Mouse (Mus musculus) hindlimb bud, embryonic 11.5 days (tissue): ENCODE results near the gene Rec8.

Experiments used
- DNase-seq: peaks from one replicate; pipeline ENCODE4 v3.0.0-alpha.2; 2012; ENCODE audit warnings: low read depth, low spot score; ENCODE audit errors: extremely low spot score

The Rec8 gene

DNA sequence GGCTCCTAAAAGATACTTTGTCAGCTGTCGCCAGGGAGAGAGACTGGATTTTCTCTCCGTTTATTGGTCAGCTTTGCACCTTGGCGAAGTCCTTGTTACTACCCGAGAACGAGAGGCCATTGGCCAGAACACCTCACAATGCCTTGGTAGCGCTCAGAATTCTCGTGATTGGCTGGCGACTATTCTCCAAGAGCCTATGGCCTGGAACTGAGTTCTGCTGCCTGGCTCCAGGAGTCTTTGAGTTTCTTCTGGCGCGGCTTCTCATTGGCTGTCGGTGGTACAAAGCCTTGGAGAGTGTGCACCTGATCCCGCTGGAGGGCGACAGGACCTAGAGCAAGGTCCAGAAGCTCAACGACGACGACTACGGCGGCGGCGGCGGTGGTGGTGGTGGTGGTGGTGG is at the start of gene Rec8:
Gene Rec8, plus strand, starts transcription at position 216 of the 400 bp plus-strand sequence.
- DNase-seq, result no peak

DNA sequence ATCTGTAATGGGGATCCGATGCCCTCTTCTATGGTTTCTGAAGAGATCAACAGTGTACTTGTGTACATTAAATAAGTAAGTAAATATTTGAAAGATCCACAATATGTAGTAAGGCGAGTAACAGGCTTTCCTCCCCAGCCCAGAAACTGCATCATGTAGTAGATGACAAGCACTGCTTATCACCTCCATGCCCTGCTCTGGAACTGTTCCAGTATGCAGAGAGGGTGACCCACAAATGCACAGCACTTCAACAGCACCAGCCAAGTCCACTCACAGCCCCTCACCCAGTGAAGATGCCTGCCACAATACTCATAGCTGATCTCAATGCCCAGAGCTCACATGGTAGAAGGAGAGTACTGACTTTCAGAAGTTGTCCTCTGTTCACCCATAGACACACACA is 47.2 kb upstream of the Rec8 start:
- no peak for DNase-seq

DNA sequence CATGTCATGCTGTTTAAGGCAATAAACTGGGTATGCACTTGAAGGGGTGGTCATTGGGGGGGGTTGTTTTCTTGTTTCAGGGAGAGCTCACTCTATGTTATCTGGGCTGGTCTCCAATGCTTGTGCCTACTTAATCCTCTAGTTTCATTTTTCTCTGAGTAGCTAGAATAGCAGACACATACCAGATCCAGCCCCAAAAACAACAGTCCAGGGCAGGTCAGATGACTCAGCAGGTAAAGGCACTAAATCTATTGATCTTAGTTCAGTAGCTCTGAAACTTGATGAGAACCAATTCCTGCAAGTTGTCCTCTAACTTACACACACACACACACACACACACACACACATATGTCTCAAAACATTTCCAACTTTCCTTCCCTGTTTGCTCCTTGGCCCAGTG is 46.1 kb upstream of the Rec8 start:
- no peak for DNase-seq

DNA sequence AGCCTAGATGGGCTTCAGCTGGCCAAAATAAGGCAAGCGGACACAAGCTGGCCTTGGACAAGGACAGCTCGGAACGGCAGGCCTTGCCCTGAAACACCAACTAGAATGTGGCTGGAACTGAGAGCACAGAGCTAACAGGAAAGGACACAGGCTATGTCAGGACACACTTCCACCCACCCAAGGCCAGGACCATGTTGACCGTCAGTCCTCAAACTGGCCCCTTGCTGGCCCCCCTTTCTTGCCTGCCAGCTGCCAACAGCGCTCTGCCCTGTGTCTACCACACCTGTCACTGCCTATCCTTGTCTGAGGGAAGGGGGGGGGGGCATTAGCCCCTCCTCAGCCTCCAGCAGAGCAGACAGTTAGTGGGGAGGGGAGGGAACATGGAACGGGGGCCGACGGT is 42.5 kb upstream of the Rec8 start, which contains the start of gene Fitm1:
Gene Fitm1, plus strand, starts transcription at position 316 of the 400 bp plus-strand sequence.
- no peak for DNase-seq

DNA sequence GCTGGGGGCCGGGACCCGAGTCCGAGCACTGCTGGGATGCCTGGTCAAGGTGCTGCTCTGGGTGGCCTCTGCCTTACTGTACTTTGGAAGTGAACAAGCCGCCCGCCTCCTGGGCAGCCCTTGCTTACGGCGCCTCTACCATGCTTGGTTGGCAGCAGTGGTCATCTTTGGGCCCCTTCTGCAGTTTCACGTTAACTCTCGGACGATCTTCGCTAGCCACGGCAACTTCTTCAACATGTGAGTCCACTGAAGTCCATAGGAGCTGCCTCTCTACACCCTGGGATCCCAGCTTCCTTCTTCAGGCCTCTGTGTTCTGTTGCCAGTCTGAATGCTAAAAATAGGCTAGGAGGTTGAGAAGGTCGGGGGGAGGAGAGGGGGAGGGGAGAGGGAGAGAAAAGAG is 42.1 kb upstream of the Rec8 start:
- DNase-seq, result no peak

DNA sequence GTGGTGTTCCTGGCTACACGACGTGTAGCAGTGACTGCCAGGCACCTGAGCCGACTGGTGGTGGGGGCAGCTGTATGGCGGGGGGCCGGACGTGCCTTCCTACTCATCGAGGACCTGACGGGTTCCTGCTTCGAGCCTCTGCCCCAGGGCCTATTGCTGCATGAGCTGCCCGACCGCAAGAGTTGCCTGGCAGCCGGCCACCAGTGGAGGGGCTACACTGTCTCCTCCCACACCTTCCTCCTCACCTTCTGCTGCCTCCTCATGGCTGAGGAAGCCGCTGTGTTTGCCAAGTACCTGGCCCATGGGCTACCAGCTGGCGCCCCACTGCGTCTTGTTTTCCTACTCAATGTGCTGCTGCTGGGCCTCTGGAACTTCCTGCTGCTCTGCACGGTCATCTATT is 41.5 kb upstream of the Rec8 start:
- no peak for DNase-seq

DNA sequence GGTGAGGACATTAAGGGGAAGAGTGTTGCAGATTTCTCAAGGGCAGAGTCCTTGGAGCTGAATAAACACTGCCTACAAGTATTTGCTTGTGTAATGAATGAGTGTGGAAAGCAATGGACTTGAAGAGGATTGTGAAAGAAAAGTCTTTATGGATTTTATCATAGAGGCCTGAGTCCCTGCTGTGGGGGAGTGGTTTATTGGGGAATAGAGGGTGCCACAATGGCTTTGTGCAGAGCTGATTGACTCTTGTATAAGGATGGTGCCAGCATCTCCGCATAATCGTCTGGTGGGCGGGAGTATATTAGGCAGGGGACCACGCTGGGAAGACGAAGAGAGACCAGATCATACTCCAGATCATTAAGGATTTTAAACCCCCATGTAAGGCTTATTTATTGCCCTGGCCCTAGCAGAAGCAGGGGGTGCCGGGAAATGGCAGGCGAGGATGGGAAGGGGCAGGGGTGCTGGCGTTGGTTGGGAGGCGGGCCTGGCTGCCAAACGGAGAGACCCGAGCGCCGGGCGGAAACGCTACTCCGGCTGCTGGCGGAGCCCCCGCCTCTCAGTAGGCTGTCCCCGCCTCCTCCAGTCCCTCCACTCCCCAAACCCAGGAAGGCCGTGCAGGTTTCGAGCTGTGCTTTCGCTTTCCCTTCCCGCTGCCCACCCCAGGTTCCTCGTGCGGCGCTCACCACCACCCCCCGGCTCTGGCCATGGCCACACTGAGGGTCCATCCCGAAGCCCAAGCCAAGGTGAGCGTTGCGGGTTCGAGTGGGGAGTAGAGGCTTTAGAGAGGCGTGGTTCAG is 39.8 kb upstream of the Rec8 start, which contains the start of gene Psme1:
Gene Psme1, plus strand, starts transcription at position 253 of the 797 bp plus-strand sequence.
- DNase-seq, result no peak

DNA sequence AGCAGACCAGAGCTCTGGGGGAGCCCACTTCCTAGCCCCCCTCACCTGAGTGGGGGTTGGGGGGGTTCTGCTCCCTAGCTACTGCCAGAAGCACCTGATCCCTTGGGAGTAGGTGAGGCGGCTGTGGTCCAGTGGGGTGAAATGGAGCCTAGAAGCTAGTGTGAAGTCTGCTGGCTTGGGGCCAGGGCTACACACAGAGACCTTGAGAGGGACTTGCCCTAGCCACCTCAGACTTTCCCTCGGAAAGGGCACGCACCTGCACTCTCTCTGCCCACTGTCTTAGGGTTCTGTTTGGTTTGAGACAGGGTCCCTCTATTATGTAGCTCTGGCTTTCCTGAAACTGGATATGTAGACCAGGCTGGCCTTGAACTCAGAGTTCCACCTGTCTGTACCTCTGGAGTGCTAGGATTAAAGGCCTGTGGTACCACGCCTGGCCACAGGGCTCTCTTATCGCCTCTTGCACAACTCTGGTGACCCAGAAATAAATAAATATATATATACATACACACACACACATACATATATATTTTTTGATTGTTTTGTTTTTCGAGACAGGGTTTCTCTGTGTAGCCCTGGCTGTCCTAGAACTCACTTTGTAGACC is 39.1 kb upstream of the Rec8 start:
- no peak for DNase-seq

DNA sequence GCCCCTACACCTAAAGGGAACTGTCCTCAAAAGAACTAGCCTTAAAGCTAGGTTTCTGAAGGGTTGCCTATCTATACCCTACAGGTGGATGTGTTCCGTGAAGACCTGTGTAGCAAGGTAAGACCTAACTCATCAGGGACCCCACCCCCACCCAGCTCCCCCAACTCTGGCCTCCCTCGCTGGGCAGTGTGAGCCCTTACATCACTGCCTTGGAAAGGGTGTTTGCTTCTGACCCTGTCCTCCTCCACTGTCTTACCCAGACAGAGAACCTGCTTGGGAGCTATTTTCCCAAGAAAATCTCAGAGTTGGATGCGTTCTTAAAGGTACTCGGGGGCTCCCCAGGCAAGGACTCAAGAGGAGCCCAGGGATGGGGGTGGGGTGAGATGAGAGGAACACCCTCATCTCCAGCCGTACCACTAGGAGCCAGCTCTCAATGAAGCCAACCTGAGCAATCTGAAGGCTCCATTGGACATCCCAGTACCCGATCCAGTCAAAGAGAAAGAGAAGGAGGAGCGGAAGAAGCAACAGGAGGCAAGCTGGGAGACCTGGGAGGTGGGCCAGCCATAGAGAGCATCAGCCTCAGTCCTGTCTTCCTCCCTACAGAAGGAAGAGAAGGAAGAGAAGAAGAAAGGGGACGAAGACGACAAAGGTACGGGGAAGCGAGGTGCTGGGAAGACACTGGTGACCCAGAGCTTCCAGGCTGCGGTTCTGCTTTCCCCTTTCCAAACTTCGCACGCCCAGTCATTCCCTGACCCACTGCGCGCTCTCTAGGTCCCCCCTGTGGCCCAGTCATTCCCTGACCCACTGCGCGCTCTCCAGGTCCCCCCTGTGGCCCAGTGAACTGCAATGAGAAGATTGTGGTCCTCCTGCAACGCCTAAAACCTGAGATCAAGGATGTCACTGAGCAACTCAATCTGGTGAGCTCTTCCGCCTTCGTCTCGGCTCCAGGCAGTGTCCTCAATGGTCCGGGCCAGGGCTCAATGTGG is 38.0 kb upstream of the Rec8 start:
- no peak for DNase-seq

DNA sequence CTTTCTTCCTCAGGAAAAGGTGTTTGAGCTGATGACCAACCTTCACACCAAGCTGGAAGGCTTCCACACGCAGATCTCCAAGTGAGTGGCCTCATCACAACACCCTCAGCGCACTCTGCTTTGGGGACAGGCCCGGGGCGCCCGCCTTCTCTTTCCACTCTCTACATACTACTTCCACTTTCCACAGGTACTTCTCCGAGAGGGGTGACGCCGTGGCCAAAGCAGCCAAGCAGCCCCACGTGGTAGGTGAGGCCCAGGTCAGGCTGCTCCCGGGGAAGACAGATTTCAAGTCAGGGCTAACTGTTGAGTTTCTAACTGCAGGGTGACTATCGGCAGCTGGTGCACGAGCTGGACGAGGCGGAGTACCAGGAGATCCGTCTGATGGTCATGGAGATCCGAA is 37.1 kb upstream of the Rec8 start:
- DNase-seq, result no peak

DNA sequence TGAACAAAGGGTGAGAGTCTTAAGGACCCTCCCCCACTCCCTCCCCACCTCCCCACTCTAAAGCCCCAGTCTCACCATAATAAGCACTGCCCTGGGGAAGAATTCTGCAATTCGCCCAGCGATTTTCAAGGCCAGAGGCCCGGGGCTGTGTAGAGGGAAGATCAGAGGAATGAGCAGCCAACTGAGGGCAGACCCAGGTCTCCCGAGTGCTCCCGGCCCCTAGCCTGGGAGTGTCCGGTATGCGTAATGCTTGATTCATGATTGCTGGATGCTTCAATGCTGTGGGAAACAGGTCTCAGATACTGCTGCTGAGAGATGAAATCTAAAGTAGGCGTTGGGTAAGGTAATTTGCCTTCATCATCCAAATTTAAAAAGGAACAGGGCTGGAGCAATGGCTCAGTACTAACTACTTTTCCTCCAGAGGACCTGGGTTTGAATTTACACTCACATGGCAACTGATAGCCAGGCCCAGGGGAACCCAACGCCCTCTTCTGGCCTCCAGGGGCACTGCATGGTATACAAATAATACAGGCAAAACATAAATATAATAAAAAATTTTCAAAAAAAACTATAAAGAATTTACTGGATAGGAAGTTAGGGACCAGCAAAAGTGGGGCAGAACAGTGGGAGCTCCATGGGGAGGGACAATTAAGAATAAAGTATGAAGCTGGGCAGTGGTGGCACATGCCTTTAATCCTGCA is 35.7 kb upstream of the Rec8 start:
- no peak for DNase-seq

DNA sequence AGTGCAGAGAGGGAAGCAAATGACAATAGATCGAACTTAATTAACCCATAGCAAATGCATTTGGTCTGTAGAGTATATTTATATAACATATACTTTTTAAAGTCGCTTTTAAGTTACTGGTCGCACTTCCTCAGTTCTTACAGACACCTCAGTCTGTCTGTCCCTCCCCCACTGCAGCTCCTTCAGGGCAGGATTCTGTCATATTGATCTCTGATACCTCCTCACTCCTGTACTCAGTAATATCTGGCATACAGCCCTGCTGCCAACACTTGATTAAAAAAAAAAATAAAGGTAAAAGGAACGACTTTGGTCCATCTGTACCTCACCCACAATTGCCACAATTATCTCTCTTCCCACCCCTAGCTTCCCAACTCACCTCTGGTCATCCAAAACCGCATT is 33.5 kb upstream of the Rec8 start:
- DNase-seq, result no peak

DNA sequence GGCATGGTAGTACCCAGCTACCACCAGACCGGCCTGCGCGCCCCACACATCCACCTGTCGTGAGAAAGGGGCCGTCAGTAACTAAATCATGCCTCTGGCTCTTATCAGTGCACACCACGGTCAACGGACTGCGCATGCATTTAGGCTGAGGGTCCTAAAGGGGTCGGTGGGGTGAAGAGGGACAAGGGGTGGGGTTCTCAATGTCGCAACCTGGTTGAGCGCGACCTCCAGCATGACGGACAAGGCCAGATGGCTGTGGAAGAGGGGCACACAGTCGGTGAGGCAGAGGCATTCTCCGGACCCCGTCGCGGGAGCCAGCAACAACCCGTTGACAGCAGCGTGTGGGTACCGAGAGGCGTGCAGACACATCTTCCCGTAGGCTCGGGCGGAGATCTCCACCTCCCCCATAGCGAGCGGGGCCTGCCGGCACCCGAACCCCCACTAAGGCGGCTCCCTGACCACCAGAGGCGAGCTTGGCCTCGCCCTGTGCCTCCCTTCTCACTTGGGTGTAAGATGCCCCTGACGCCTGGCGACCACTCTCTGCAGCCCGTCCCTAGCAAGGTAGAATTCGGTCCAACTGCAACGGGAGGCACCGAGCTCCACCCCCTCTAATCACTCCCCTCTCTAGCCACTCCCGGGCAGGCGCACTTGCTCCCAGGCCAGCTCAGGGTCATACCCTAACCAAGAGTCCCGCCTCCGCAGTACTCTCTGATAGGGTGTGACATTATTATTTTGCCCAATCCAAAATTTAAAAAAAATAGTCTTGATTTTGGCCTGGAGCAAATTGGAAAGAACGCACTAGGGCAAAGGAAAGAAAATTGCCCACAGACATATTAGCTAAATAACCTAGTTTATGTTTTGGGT is 32.9 kb upstream of the Rec8 start, which contains the start of gene Emc9:
Gene Emc9, minus strand, starts transcription at position 601 of the 864 bp plus-strand sequence.
- no peak for DNase-seq

DNA sequence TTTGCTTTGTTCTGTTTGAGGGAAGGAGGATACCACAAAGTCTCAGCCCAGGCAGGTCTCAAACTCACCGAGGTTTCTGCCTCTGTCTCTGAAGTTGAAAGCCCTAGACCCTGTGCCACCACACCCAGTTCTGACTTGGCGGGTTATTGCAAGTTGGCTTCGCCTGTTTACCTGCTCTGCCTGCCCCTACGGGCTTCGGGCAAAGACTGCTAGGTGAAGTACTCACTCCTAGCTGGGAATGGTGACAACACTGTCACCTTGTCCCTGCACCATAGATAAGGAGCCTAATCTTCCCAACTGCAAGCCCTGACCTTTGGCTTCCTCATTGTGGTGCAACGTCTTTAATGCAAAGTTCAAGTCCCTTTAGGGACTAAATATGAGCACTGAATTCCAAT is 32.3 kb upstream of the Rec8 start:
- DNase-seq, result no peak

DNA sequence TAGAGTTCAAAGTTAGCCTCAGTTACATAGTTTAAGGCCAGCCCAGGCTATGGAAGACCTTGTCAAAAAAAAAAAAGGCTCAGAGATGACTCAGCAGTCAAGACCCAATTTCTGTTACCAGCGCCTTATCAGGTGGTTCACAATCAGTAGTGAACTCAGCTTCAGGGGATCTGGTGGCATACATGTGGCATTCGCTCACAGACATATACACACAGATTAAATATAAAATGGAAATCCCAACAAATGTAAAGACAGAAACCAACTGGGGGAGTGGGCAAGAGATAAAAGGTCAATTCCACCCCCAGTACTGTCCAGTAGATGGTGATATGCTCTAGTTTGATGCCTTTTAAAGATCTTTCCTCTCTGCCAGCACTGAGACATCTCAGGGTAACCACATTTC is 31.7 kb upstream of the Rec8 start:
- no peak for DNase-seq

DNA sequence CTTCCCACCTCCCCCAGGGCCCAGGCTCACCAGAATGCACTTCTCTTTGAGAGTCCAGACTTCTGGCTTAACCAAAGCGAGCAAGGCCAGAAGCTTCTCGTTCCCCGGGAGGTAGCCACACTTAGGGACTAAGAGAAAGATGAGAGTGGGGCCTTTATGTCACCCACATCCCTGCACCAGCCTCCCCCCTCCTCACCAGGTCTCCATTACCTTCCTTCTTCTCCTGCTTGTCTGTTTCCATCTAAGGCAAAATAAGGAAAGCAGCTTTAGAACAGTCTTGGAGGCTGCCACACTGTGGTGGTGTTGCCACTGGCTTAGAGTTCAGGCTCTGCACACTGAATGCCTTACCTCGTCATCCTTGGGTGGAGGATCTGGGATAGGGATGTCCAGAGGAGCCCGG is 28.6 kb upstream of the Rec8 start:
- no peak for DNase-seq

DNA sequence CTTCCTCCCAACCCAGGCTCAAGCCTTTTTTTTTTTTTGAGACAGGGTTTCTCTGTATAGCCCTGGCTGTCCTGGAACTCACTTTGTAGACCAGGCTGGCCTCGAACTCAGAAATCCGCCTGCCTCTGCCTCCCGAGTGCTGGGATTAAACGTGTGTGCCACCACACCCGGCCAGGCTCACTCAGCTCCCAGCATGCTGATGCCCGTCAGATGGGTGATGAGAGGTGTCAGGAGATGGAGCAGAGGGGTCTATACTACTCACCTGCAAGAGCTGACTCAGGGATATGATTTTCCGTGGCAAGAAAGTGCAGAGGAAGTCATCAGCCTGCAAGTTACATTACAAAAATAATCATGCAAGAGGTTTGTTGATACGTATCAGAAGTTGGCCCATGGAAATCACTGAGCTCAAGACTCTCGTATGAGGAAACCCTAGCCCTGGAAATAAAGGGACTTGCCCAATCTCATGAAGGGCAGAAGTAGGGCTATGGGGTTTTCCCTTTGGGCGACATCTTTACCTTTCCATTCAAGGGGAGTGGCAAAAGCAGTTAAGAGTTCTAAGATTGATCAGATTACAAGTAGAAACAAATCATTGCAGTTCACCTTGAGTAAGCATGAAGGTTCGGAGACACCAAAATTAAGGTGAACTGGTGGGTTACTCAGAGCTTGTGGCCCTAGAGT is 27.9 kb upstream of the Rec8 start:
- DNase-seq, result no peak

DNA sequence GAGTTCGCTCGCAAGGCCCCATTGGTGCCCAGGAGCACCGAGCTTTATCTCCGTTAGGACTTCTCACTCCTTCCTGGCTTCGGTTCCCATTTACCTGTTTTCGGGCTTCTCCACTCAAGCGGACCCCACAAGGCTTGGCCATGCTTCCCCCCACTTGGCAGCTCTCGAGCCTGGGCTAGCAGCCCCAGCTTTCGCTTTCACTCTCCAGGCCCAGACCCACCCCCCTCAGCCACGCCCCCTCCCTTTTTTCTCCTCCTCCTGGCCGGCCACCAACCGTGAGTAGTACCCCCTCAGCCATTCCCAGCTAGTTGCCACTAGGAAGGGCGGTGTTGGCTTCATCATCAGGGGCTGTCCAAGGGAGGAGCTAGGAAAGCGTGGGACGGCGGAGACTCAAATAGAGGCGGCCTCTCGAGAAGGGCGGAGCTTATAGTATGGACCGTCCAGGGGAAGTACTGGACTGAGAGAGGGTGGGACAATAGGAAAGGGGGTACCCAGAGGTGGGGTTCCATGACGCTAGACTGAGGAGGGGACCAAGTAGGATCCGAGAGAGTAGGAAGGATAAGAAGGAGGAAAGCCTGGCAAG is 27.0 kb upstream of the Rec8 start, which contains the start of gene Psme2:
Gene Psme2, minus strand, starts transcription at position 366 of the 583 bp plus-strand sequence.
- peak; percentile 74 for DNase-seq
